ENCODE assay signal across 7 mouse cellular contexts in genomic region chr2:90939750-90940149, GRCm38 (mm10). TPM values are rescaled to one million over a fixed set of nuclear protein-coding genes. Genes with fewer than 3 reads are reported as not detected.
DNase-seq lines count a peak whose midpoint lies in the region; ATAC-seq lines count a peak whose summit lies in the region.

No protein-coding gene starts in this region.

- H3K27me3 ChIP-seq in neural tube, embryonic 11.5 days (ENCODE audit: control insufficient read depth, insufficient read depth, low read length): no peaks in the 10 kb centered on the region
- H3K27me3 ChIP-seq in embryonic facial prominence, embryonic 10.5 days (replicated peaks; ENCODE audit: low read depth, poor library complexity, severe bottlenecking): no peaks in the 10 kb centered on the region
- no peaks in the 10 kb centered on the region for H3K27me3 ChIP-seq in hindbrain, embryonic 11.5 days (ENCODE audit: control insufficient read depth, insufficient read depth, low read length)

- peaks cover 18% of the 10 kb centered on the region for H3K4me1 ChIP-seq in neural tube, embryonic 11.5 days (ENCODE audit: control insufficient read depth, insufficient read depth, low read length)
- peaks cover 23% of the 10 kb centered on the region for H3K4me1 ChIP-seq in embryonic facial prominence, embryonic 10.5 days
- no peaks in the 10 kb centered on the region; the same call in 1 of the 2 replicates for H3K4me1 ChIP-seq in hindbrain, embryonic 11.5 days (replicated peaks; ENCODE audit: control insufficient read depth, insufficient read depth, low read length)

- ATAC-seq in neural tube, embryonic 11.5 days (ENCODE audit: insufficient read depth, low FRiP score, low TSS enrichment): peak; percentile 20
- peak; percentile 49 for ATAC-seq in hindbrain, embryonic 11.5 days (ENCODE audit: low FRiP score)

- H3K9me3 ChIP-seq in neural tube, embryonic 11.5 days (ENCODE audit: control insufficient read depth, low read length): no peaks in the 10 kb centered on the region
- no peaks in the 10 kb centered on the region for H3K9me3 ChIP-seq in embryonic facial prominence, embryonic 10.5 days
- H3K9me3 ChIP-seq in hindbrain, embryonic 11.5 days (ENCODE audit: control insufficient read depth, low read length): no peaks in the 10 kb centered on the region

- peak overlapping the region; percentile 91 for H3K27ac ChIP-seq in neural tube, embryonic 11.5 days (ENCODE audit: low read depth, low read length)
- H3K27ac ChIP-seq in embryonic facial prominence, embryonic 10.5 days (replicated peaks): peak overlapping the region; percentile 98
- peak overlapping the region; percentile 93; the same call in 1 of the 2 replicates for H3K27ac ChIP-seq in hindbrain, embryonic 11.5 days (ENCODE audit: low read depth, low read length)

- DNase-seq in neural tube, embryonic 11.5 days (ENCODE audit: low spot score): no peak
- DNase-seq in neural tube, embryonic 10.5 days (ENCODE audit: extremely low spot score, low spot score): no peak
- no peak for DNase-seq in embryonic facial prominence, embryonic 10.5 days (ENCODE audit: low spot score)
- DNase-seq in hindbrain, embryonic 11.5 days (ENCODE audit: low spot score): no peak
- peak; percentile 31 for DNase-seq in lung, postnatal 14 days
- DNase-seq in frontal cortex, adult 2 months (ENCODE audit: extremely low spot score in 1 of 2, low spot score in 1 of 2): no peak
- DNase-seq in layer of hippocampus, postnatal 14 days (ENCODE audit: low spot score in 2 of 2): no peak

- H3K4me2 ChIP-seq in neural tube, embryonic 11.5 days (ENCODE audit: low read depth): peak overlapping the region; percentile 77
- H3K4me2 ChIP-seq in hindbrain, embryonic 11.5 days (replicated peaks; ENCODE audit: low read depth, low read length): peak overlapping the region; percentile 75; the same call in 1 of the 2 replicates

- H3K9ac ChIP-seq in neural tube, embryonic 11.5 days (ENCODE audit: low read length): peak overlapping the region; percentile 93
- H3K9ac ChIP-seq in hindbrain, embryonic 11.5 days (ENCODE audit: low read depth, low read length): peak overlapping the region; percentile 95

- peak overlapping the region; percentile 99 for H3K4me3 ChIP-seq in neural tube, embryonic 11.5 days (ENCODE audit: low read depth, low read length)
- H3K4me3 ChIP-seq in embryonic facial prominence, embryonic 10.5 days: peak overlapping the region; percentile 87
- peak overlapping the region; percentile 76 for H3K4me3 ChIP-seq in hindbrain, embryonic 11.5 days (ENCODE audit: low read depth, low read length)

- 55% methylated on average over 8 of the region's 8 CpGs for WGBS in neural tube, embryonic 11.5 days
- 54% methylated on average over 8 of the region's 8 CpGs for WGBS in embryonic facial prominence, embryonic 10.5 days
- WGBS in hindbrain, embryonic 11.5 days: 56% methylated on average over 8 of the region's 8 CpGs

- H3K36me3 ChIP-seq in neural tube, embryonic 11.5 days (ENCODE audit: control insufficient read depth, insufficient read depth, low read length): no peaks in the 10 kb centered on the region
- peaks cover 11% of the 10 kb centered on the region; the same call in 1 of the 2 replicates for H3K36me3 ChIP-seq in embryonic facial prominence, embryonic 10.5 days (replicated peaks)
- H3K36me3 ChIP-seq in hindbrain, embryonic 11.5 days (ENCODE audit: control insufficient read depth, insufficient read depth, low read length): no peaks in the 10 kb centered on the region

RNA-seq across cellular contexts. Expression of gene Celf1, which starts 0.4 kb away (rescaled TPM):
- 98.7 and 109 TPM in 2 replicates for polyA plus RNA-seq in neural tube, embryonic 11.5 days (2014; fragmentation: Nextera tagmentation; extraction: Ambion mirVana)
- 139 and 145 TPM in 2 replicates for polyA plus RNA-seq in embryonic facial prominence, embryonic 10.5 days (2016; fragmentation: Nextera tagmentation; extraction: Ambion mirVana)
- 78.8 and 90.2 TPM in 2 replicates for polyA plus RNA-seq in hindbrain, embryonic 11.5 days (2014; fragmentation: Nextera tagmentation; extraction: Ambion mirVana)
- 107 and 127 TPM in 2 replicates for polyA plus RNA-seq in frontal cortex, adult 2 months (2012; rRNA removed)
- total RNA-seq in layer of hippocampus, postnatal 14 days (2021): 100 to 1,000 TPM; 117 to 120 TPM

RNA-seq across cellular contexts. Expression of gene Ndufs3, which starts 35.1 kb away (rescaled TPM):
- polyA plus RNA-seq in neural tube, embryonic 11.5 days (2014; fragmentation: Nextera tagmentation; extraction: Ambion mirVana): 187 and 191 TPM in 2 replicates
- 201 and 206 TPM in 2 replicates for polyA plus RNA-seq in embryonic facial prominence, embryonic 10.5 days (2016; fragmentation: Nextera tagmentation; extraction: Ambion mirVana)
- polyA plus RNA-seq in hindbrain, embryonic 11.5 days (2014; fragmentation: Nextera tagmentation; extraction: Ambion mirVana): 215 and 217 TPM in 2 replicates
- 216 and 222 TPM in 2 replicates for polyA plus RNA-seq in frontal cortex, adult 2 months (2012; rRNA removed)
- 100 to 1,000 TPM; 226 to 232 TPM for total RNA-seq in layer of hippocampus, postnatal 14 days (2021)

RNA-seq across cellular contexts. Expression of gene Kbtbd4, which starts 35.2 kb away (rescaled TPM):
- 48.2 and 49.5 TPM in 2 replicates for polyA plus RNA-seq in neural tube, embryonic 11.5 days (2014; fragmentation: Nextera tagmentation; extraction: Ambion mirVana)
- 58.1 and 59.4 TPM in 2 replicates for polyA plus RNA-seq in embryonic facial prominence, embryonic 10.5 days (2016; fragmentation: Nextera tagmentation; extraction: Ambion mirVana)
- 46.0 and 49.3 TPM in 2 replicates for polyA plus RNA-seq in hindbrain, embryonic 11.5 days (2014; fragmentation: Nextera tagmentation; extraction: Ambion mirVana)
- polyA plus RNA-seq in frontal cortex, adult 2 months (2012; rRNA removed): 24.5 and 28.2 TPM in 2 replicates
- 10 to 100 TPM; 31.3 to 38.8 TPM for total RNA-seq in layer of hippocampus, postnatal 14 days (2021)

RNA-seq across cellular contexts. Expression of gene C1qtnf4, which starts 54.1 kb away (rescaled TPM):
- polyA plus RNA-seq in neural tube, embryonic 11.5 days (2014; fragmentation: Nextera tagmentation; extraction: Ambion mirVana): 20.6 and 22.5 TPM in 2 replicates
- polyA plus RNA-seq in embryonic facial prominence, embryonic 10.5 days (2016; fragmentation: Nextera tagmentation; extraction: Ambion mirVana): 2.8 and 4.9 TPM in 2 replicates
- 15.1 and 21.2 TPM in 2 replicates for polyA plus RNA-seq in hindbrain, embryonic 11.5 days (2014; fragmentation: Nextera tagmentation; extraction: Ambion mirVana)
- polyA plus RNA-seq in frontal cortex, adult 2 months (2012; rRNA removed): 443 and 446 TPM in 2 replicates
- 100 to 1,000 TPM; 172 to 176 TPM for total RNA-seq in layer of hippocampus, postnatal 14 days (2021)
